In the genomic region with DNA sequence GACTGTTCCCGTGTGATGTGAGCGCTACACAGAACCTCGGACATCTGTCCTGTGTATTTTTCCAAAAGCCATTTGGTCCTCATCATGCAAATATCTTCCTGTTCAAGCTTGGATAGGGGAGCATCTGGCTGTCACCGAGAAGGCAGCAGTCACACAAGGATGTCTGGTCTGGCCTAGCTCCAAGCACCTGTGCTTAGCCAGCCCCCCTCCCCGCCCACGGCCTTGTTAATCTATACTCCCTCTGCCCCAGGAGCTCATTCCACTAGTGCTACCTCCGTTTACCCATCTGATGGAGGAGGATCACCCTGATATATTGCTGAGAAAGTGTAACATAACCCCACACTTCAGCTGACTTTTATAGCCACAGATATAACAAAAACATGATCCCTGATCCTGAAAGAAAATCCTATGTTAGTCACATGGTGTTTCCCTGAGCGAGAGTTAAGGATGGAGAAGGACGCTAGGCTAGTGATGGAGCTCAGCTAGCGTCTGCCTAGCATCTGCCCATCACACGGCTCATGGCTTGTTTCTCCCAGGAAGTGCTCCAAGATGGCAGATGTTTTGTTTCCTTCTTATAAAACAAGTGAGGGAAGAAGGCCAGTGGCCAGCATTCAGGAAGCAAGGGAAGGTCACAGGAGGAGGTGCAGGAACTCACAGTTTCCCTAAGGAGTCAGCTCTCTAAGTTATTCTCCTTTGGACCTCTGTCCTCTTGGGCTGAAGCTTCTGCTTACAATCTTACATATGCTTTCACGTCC, we compare ENCODE assay signal across 11 mouse cellular contexts.
DNase-seq lines count a peak whose midpoint lies in the region; ATAC-seq and TF ChIP-seq lines count a peak whose summit lies in the region.
"Had no signal": no experiment of that assay in that cellular context is flagged by ENCODE, and none has a peak within 500 bp of the region (broad histone marks: within the 10 kb centered on the region; RNA-seq: fewer than 3 reads in every experiment).

No protein-coding gene starts in this region.

- no peak for TF ChIP-seq CTCF in thymus, adult 2 months (IDR thresholded peaks at IDR 0.05; ENCODE audit: borderline replicate concordance, control insufficient read depth, extremely low read depth, insufficient read depth, low read length, poor library complexity)

- H3K9ac ChIP-seq in kidney, embryonic 15.5 days = no peak overlapping the region

- DNase-seq in kidney, adult 9 months = no peak
- peak; percentile 20 for DNase-seq in thymus, adult 2 months
- DNase-seq in thymus, adult 18-20 months = no peak
- DNase-seq in heart, embryonic 10.5 days (ENCODE audit: low spot score) = no peak
- DNase-seq in thymus, postnatal 4 days = peak; percentile 36
- no peak for DNase-seq in spleen, postnatal 10 days (ENCODE audit: low spot score in 2 of 2)
- DNase-seq: cerebellum, postnatal 36 days had no signal

- 29% methylated on average over 12 of the region's 12 CpGs for WGBS in kidney, embryonic 15.5 days
- whole genome bisulfite sequencing in thymus, adult 2 months = 64% methylated on average over 12 of the region's 12 CpGs
- WGBS in heart, embryonic 10.5 days = 72% methylated on average over 12 of the region's 12 CpGs

- ATAC-seq in kidney, embryonic 15.5 days (replicated peaks; ENCODE audit: low FRiP score) = 0 out of 2 replicates have a peak, but pooled peaks have one; percentile 23
- ATAC-seq: activated CD4-positive, CD25-positive, alpha-beta regulatory T cell, adult 4 months; inflammation-experienced regulatory T-cells, adult 6 months had no signal

- no peak overlapping the region for H3K27ac ChIP-seq in kidney, embryonic 15.5 days
- no peak overlapping the region; the same call in 1 of the 2 replicates for H3K27ac ChIP-seq in thymus, adult 2 months (ENCODE audit: control insufficient read depth, insufficient read depth, low read length)
- H3K27ac ChIP-seq in heart, embryonic 10.5 days = 0 out of 2 replicates have a peak overlapping the region, but pooled peaks have one; percentile 6

- peaks cover 50% of the 10 kb centered on the region for H3K4me1 ChIP-seq in kidney, embryonic 15.5 days
- H3K4me1 ChIP-seq in thymus, adult 2 months (replicated peaks; ENCODE audit: control insufficient read depth, insufficient read depth, low read length) = peaks cover 69% of the 10 kb centered on the region
- H3K4me1 ChIP-seq in heart, embryonic 10.5 days = peaks cover 85% of the 10 kb centered on the region

- H3K9me3 ChIP-seq in kidney, embryonic 15.5 days (replicated peaks) = no peaks in the 10 kb centered on the region
- H3K9me3 ChIP-seq in heart, embryonic 10.5 days = no peaks in the 10 kb centered on the region

- no peak for TF ChIP-seq POLR2A in thymus, adult 2 months (IDR thresholded peaks at IDR 0.05; ENCODE audit: control insufficient read depth, extremely low read depth, insufficient read depth, low read length, poor library complexity)

- H3K4me2 ChIP-seq in kidney, embryonic 15.5 days = no peak overlapping the region
- H3K4me2 ChIP-seq: liver, embryonic 11.5 days had no signal

- no peaks in the 10 kb centered on the region for H3K36me3 ChIP-seq in kidney, embryonic 15.5 days
- H3K36me3 ChIP-seq in thymus, adult 2 months (ENCODE audit: control insufficient read depth, insufficient read depth, low read length) = no peaks in the 10 kb centered on the region
- H3K36me3 ChIP-seq in heart, embryonic 10.5 days = no peaks in the 10 kb centered on the region

- no peak overlapping the region for H3K4me3 ChIP-seq in kidney, embryonic 15.5 days (replicated peaks)
- no peak overlapping the region for H3K4me3 ChIP-seq in thymus, adult 2 months (ENCODE audit: control insufficient read depth, insufficient read depth, low read length)
- no peak overlapping the region for H3K4me3 ChIP-seq in heart, embryonic 10.5 days

- no peaks in the 10 kb centered on the region for H3K27me3 ChIP-seq in kidney, embryonic 15.5 days
- no peaks in the 10 kb centered on the region for H3K27me3 ChIP-seq in thymus, adult 2 months (ENCODE audit: control insufficient read depth, insufficient read depth, low read length)
- no peaks in the 10 kb centered on the region for H3K27me3 ChIP-seq in heart, embryonic 10.5 days (ENCODE audit: insufficient read depth, poor library complexity, severe bottlenecking)

Comparison
In these comparisons a context has a peak if more than half of its experiments do, and no peak if none do; other contexts are left out.
1. DNase-seq: peak in thymus, adult 2 months (single experiment) and thymus, postnatal 4 days (single experiment); none in kidney, adult 9 months (single experiment), thymus, adult 18-20 months (0 of 2), heart, embryonic 10.5 days (single experiment) and spleen, postnatal 10 days (0 of 2).